Mouse (Mus musculus): Measurements from ENCODE around the gene Selenow.

DNA sequence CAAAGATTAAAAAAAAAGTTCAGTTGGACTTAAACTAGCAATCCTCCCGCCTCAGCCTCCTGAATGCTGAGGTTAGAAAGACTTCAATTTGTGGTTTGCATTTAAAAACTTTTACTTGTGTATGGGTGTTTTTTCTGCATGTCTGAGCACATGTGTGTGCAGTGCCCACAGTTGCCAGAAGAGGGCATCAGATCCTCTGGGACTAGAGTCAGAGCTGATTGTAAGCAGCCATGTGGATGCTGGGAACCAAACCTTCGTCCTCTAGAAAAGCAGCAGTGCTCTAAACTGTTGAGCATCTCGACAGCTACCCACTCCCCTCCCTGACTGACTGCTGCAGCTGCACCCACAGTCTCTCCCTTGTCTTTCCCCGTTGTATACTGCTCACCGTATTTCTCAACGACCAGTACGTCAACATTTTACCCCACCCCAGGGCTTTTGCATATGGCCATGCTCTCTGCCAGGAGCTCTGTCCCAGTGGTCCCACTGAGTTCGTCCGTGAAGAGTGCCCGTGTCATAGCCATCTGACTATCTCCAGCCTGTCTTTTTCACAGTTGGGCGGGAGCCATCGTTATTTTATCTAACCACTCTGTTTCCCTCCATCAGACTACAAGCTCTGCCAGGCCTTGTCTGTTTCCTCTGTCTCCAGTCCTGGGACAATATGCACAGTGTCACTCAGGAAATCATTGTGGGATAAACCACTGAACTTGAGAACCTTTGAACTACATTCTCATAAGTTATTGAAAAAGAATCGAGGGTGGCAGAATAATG is 31.3 kb upstream of the Selenow start:
- TF ChIP-seq POLR2A (IDR thresholded peaks at IDR 0.05; ENCODE audit: control insufficient read depth, extremely low read depth, insufficient read depth, low read length, poor library complexity), result no peak
- TF ChIP-seq CTCF (IDR thresholded peaks at IDR 0.05; ENCODE audit: borderline replicate concordance, control insufficient read depth, extremely low read depth, insufficient read depth, low read length, poor library complexity), result no peak

Data from thymus, adult 2 months (tissue).